In genomic region chr7:39517616-39518177, GRCm38 (mm10) we compare ENCODE assay signal across 8 mouse cellular contexts. TPM values are rescaled to one million over a fixed set of nuclear protein-coding genes. Genes with fewer than 3 reads are reported as not detected.
DNase-seq lines count a peak whose midpoint lies in the region; ATAC-seq and TF ChIP-seq lines count a peak whose summit lies in the region.

TSS of gene Zfp619 (plus strand) at chr7:39517766.

- H3K4me1 ChIP-seq in cortical plate, adult 2 months (ENCODE audit: control insufficient read depth, insufficient read depth, low read length) = no peaks in the 10 kb centered on the region
- H3K4me1 ChIP-seq in megakaryocyte, embryonic 14.5 days = peaks cover 3% of the 10 kb centered on the region; the same call in 1 of the 2 replicates

- H3K27ac ChIP-seq in cortical plate, adult 2 months (ENCODE audit: insufficient read depth, low read length) = peak within 1 kb of the TSS; percentile 98

- DNase-seq in gastrocnemius, adult 8-10 months (ENCODE audit: low spot score in 2 of 2) = peak; percentile 88
- DNase-seq in hindlimb bud, embryonic 11.5 days (ENCODE audit: extremely low spot score, low read depth, low spot score) = peak; percentile 72
- peak; percentile 89 to 92 for DNase-seq in left cerebral cortex, adult 8-10 months (ENCODE audit: low spot score in 2 of 2)
- DNase-seq in right cerebral cortex, postnatal 10 days (ENCODE audit: low spot score in 2 of 2) = peak; percentile 94 to 96
- peak; percentile 89 for DNase-seq in urinary bladder, postnatal 25 days (ENCODE audit: low spot score)

- H3K4me3 ChIP-seq in cortical plate, adult 2 months (ENCODE audit: insufficient read depth, low read length) = peak within 1 kb of the TSS; percentile 58
- H3K4me3 ChIP-seq in megakaryocyte, embryonic 14.5 days (replicated peaks) = peak within 1 kb of the TSS; percentile 97

- peak; percentile 89 for ATAC-seq in activated CD4-positive, CD25-positive, alpha-beta regulatory T cell, adult 4 months

- H3K9me3 ChIP-seq in megakaryocyte, embryonic 14.5 days = no peaks in the 10 kb centered on the region

- peak; percentile 40; the same call in 1 of the 2 replicates for TF ChIP-seq CTCF in cortical plate, adult 2 months (IDR thresholded peaks at IDR 0.05; ENCODE audit: extremely low read depth, insufficient read depth, low read length)

- H3K36me3 ChIP-seq in megakaryocyte, embryonic 14.5 days (replicated peaks; ENCODE audit: low read length) = no peaks in the 10 kb centered on the region

- TF ChIP-seq POLR2A in cortical plate, adult 2 months (IDR thresholded peaks at IDR 0.05; ENCODE audit: extremely low read depth, insufficient read depth, low read length) = peak; percentile 79

- no peaks in the 10 kb centered on the region for H3K27me3 ChIP-seq in megakaryocyte, embryonic 14.5 days (replicated peaks)

RNA-seq across cellular contexts. Expression of gene Zfp619, which starts in this region (rescaled TPM):
- polyA plus RNA-seq in activated CD4-positive, CD25-positive, alpha-beta regulatory T cell, adult 4 months (2017; shearing (Covaris generic)) = 1 to 10 TPM in 1 of 2 experiments, under 1 TPM in 1; 0.70 to 1.0 TPM
- 2.0 and 2.1 TPM in 2 replicates for polyA plus RNA-seq in cortical plate, adult 2 months (2012; rRNA removed)
- 1 to 10 TPM in 1 of 4 experiments, under 1 TPM in 3; 0.88 to 1.2 (median 0.97) TPM for total RNA-seq in gastrocnemius, adult 8-10 months (2022)
- 1 to 10 TPM; 3.5 to 4.2 (median 3.9) TPM for total RNA-seq in left cerebral cortex, adult 8-10 months (2022)
- not detected in 2 replicates for polyA plus RNA-seq in megakaryocyte, embryonic 14.5 days (2012; ENCODE audit: insufficient read depth, low replicate concordance)

Comparison
In these comparisons a context has a peak if more than half of its experiments do, and no peak if none do; other contexts are left out.
1. Peak in every context shown above with its lines: DNase-seq, ATAC-seq, H3K4me3 ChIP-seq and H3K27ac ChIP-seq.